Mouse (Mus musculus) CH12.LX (cell line): ENCODE measurements around the gene Zbtb20. TPM values are rescaled to one million over a fixed set of nuclear protein-coding genes. Genes with fewer than 3 reads are reported as not detected.

Experiments
- DNase-seq: peaks from one replicate; pipeline ENCODE4 v3.0.0-alpha.2; 2013; ENCODE audit errors: extremely low read depth
- H3K27ac ChIP-seq: 2 replicates; pipeline ENCODE4 v1.5.1; 2012; ENCODE audit warnings: low read depth, mild to moderate bottlenecking, control low read depth, moderate library complexity; ENCODE audit not compliant: insufficient read depth
- H3K27me3 ChIP-seq: replicated peaks from 2 replicates; pipeline ENCODE3; 2012; ENCODE audit warnings: inconsistent platforms
- H3K36me3 ChIP-seq, 2 experiments: replicated peaks in 1 of 2; 2 replicates each; pipeline versions ENCODE3 to v1.6.1; 2012; ENCODE audit warnings: inconsistent platforms in 1 of 2, low read length in 1 of 2, mild to moderate bottlenecking in 1 of 2, mixed read lengths in 1 of 2, moderate library complexity in 1 of 2; ENCODE audit not compliant: control insufficient read depth in 1 of 2, insufficient read depth in 1 of 2
- H3K4me1 ChIP-seq, 2 experiments: 2 replicates each; pipeline ENCODE4 v1.6.1; 2012; ENCODE audit warnings: inconsistent platforms in 1 of 2, moderate library complexity in 1 of 2; ENCODE audit not compliant: insufficient read depth in 2 of 2, control insufficient read depth in 1 of 2
- H3K4me2 ChIP-seq: 2 replicates; pipeline ENCODE4 v1.6.1; 2012; ENCODE audit warnings: low read depth, mild to moderate bottlenecking, control low read depth; ENCODE audit not compliant: poor library complexity, insufficient read depth, severe bottlenecking
- H3K4me3 ChIP-seq, 3 experiments: fragments of 150-350 bp in 1 of 3; sonication (generic) in 1 of 3; replicated peaks in 1 of 3; 2 replicates each; pipeline versions ENCODE3 to v1.5.1; 2011 to 2012; ENCODE audit warnings: low read depth in 2 of 3, low read length in 2 of 3, mild to moderate bottlenecking in 2 of 3, moderate library complexity in 2 of 3, control low read depth in 1 of 3, improper control_type of control experiment in 1 of 3, inconsistent platforms in 1 of 3, mixed read lengths in 1 of 3; ENCODE audit not compliant: poor library complexity in 1 of 3
- H3K79me2 ChIP-seq: replicated peaks from 2 replicates; pipeline ENCODE4 v1.6.1; 2012; ENCODE audit warnings: mild to moderate bottlenecking, moderate library complexity; ENCODE audit not compliant: control insufficient read depth, poor library complexity, insufficient read depth, severe bottlenecking; ENCODE audit errors: extremely low read depth
- H3K9ac ChIP-seq: 2 replicates; pipeline ENCODE4 v1.6.1; 2012; ENCODE audit warnings: low read depth, mild to moderate bottlenecking, control low read depth, moderate library complexity; ENCODE audit not compliant: insufficient read depth
- H3K9me3 ChIP-seq: replicated peaks from 2 replicates; pipeline ENCODE3; 2012; ENCODE audit warnings: low read length, inconsistent platforms, mixed read lengths
- BHLHE40 ChIP-seq: IDR thresholded peaks from 2 replicates; pipeline ENCODE4 v1.6.1; 2011; ENCODE audit warnings: mild to moderate bottlenecking, low read depth, low read length, improper control_type of control experiment
- CHD1 ChIP-seq: IDR thresholded peaks from 2 replicates; pipeline ENCODE4 v1.6.1; 2012; ENCODE audit warnings: low read depth, low read length, improper control_type of control experiment, inconsistent platforms
- CHD2 ChIP-seq: IDR thresholded peaks from 2 replicates; pipeline ENCODE4 v1.6.1; 2011; ENCODE audit warnings: low read length, improper control_type of control experiment
- CTCF ChIP-seq, 2 experiments: IDR thresholded peaks in 1 of 2; conservative IDR thresholded peaks in 1 of 2; 2 replicates each; pipeline ENCODE4 v1.5.1; 2011 to 2012; ENCODE audit warnings: low read depth in 2 of 2, low read length in 2 of 2, improper control_type of control experiment in 1 of 2, inconsistent platforms in 1 of 2, mild to moderate bottlenecking in 1 of 2, moderate library complexity in 1 of 2
- E2F4 ChIP-seq: IDR thresholded peaks from 2 replicates; pipeline ENCODE4 v1.6.1; 2011; ENCODE audit warnings: low read depth, low read length, improper control_type of control experiment; ENCODE audit not compliant: insufficient replicate concordance
- EP300 ChIP-seq: IDR thresholded peaks from 2 replicates; pipeline ENCODE4 v1.6.1; 2011; ENCODE audit warnings: low read length, improper control_type of control experiment
- GABPA ChIP-seq: IDR thresholded peaks from 2 replicates; pipeline ENCODE4 v1.6.1; 2012; ENCODE audit warnings: low read depth, low read length, improper control_type of control experiment, inconsistent platforms; ENCODE audit not compliant: insufficient replicate concordance
- HCFC1 ChIP-seq: IDR thresholded peaks from 2 replicates; pipeline ENCODE4 v1.6.1; 2012; ENCODE audit warnings: low read depth, mild to moderate bottlenecking, inconsistent platforms, low read length, improper control_type of control experiment
- JUN ChIP-seq: IDR thresholded peaks from 2 replicates; pipeline ENCODE4 v1.6.1; 2011; ENCODE audit warnings: low read depth, mild to moderate bottlenecking, low read length, improper control_type of control experiment, moderate library complexity; ENCODE audit not compliant: insufficient read depth
- MAZ ChIP-seq: IDR thresholded peaks from 2 replicates; pipeline ENCODE4 v1.6.1; 2012; ENCODE audit warnings: low read depth, mild to moderate bottlenecking, inconsistent platforms, low read length, improper control_type of control experiment, moderate library complexity
- MXI1 ChIP-seq: IDR thresholded peaks from 2 replicates; pipeline ENCODE4 v1.6.1; 2011; ENCODE audit warnings: mild to moderate bottlenecking, low read depth, low read length, improper control_type of control experiment
- MYC ChIP-seq: IDR thresholded peaks from 2 replicates; pipeline ENCODE4 v1.6.1; 2011; ENCODE audit warnings: low read depth, mild to moderate bottlenecking, improper control_type of control experiment, low read length
- NELFE ChIP-seq: IDR thresholded peaks from 2 replicates; pipeline ENCODE4 v1.6.1; 2011; ENCODE audit warnings: low read depth, low read length, improper control_type of control experiment
- PAX5 ChIP-seq: IDR thresholded peaks from 2 replicates; pipeline ENCODE4 v1.6.1; 2012; ENCODE audit warnings: low read length, inconsistent platforms, mixed read lengths
- POLR2A ChIP-seq: IDR thresholded peaks from 2 replicates; pipeline ENCODE4 v1.6.1; 2011; ENCODE audit warnings: low read depth, mild to moderate bottlenecking, improper control_type of control experiment, low read length
- USF2 ChIP-seq: conservative IDR thresholded peaks from 2 replicates; pipeline ENCODE4 v1.6.1; 2011; ENCODE audit warnings: low read depth, low read length, improper control_type of control experiment
- ZKSCAN1 ChIP-seq: IDR thresholded peaks from 2 replicates; pipeline ENCODE4 v1.6.1; 2012; ENCODE audit warnings: low read depth, inconsistent platforms, low read length, improper control_type of control experiment, borderline replicate concordance
- ZNF384 ChIP-seq: IDR thresholded peaks from 2 replicates; pipeline ENCODE4 v1.6.1; 2012; ENCODE audit warnings: low read depth, low read length, improper control_type of control experiment, inconsistent platforms
- dilution Hi-C: fragments of 300-500 bp; cut with MboI; formaldehyde crosslinking; loops from 2 replicates; pipeline ENCODE4 v1.14.3; 2020; ENCODE audit warnings: low sequenced_read_pairs; ENCODE audit not compliant: extremely low pct_unique_long_range_greater_than_20kb, extremely low pct_ligation_motif_present
- in situ Hi-C: fragments of 300-500 bp; cut with MboI; formaldehyde crosslinking; loops from 3 replicates; pipeline ENCODE4 v1.14.3; 2019; ENCODE audit warnings: low sequenced_read_pairs, low pct_ligation_motif_present, low pct_unique_long_range_greater_than_20kb, mixed read lengths
- polyA plus RNA-seq: library from polyadenylated mRNA; unstranded; fragments of >175 nt; gene quantifications from 2 replicates; pipeline ENCODE4 v1.2.1, GENCODE M21; 2012; ENCODE audit warnings: low read depth; ENCODE audit not compliant: insufficient read length
- total RNA-seq, 2 experiments: library from RNA; depleted of rRNA; stranded (reverse); fragments of 300-350 nt in 1 of 2; fragments of >200 nt in 1 of 2; gene quantifications; 2 replicates each; pipeline ENCODE4 v1.2.3; 2012 to 2014

Zbtb20 gene
- total and polyA plus RNA-seq, 3 experiments, result 24.9 to 58.0 (median 51.6) TPM

GRCm38 (mm10) chr16:42874910-42875851, 500 bp upstream of the Zbtb20 start (continued):
- peak; percentile 87 for TF ChIP-seq MAZ

DNA sequence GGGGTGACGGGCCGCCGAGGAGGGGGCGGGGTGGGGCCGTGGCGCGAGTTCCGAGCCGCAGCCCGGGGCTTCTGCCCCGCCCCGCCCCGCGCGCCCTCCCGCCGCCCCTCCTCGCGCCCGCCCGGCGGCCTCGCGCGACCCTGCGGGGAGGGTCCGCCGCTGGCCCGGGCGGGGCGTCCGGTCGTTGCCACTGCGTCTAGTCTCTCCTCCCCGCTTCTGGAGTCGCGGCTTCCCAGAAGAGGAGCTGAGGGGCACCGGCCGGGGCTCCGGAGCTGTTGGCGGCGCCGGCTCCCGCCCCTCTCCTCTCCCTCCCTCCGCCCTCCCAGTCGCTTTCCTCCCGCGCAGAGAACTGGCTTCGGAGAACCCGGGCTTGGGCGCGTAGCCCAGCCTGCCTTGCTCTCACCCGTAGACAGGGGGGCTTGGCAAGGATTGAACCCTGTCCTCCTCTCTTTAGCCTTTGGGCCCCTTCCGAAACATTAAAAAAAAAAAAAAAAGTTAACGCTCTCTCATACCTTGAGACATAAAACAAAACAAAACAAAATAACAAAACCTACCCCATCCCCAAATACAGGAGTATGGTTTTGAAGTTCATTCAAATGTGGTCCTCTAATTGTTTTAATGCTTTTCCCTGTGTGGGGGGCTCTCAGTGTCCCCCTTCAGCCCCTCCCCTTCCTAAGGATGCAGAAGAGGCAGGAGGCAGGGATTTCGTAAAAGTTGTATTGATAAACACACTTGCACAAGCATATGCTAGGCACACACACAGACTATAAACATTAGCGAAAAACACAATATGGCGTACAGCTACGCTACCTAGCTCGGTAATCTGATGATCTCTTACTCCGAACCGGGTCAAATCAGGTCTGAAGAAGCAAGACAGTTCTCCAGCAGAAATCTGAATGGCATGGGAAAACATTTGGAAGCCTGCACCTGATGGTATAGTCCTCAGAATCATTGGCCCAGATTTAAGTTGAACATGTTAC, 630 bp downstream of the Zbtb20 start:
- in situ Hi-C loops, result no loop called here
- H3K27ac ChIP-seq, result peak overlapping the region; percentile 64; the same call in 1 of the 2 replicates
- H3K4me3 ChIP-seq, result peak overlapping the region; percentile 52 to 86 (median 75)
- TF ChIP-seq POLR2A (peak; percentile 64), ZNF384 (peak; percentile 52; the same call in 1 of the 2 replicates), NELFE (0 out of 2 replicates have a peak, but pooled peaks have one; percentile 5), GABPA (no peak), MXI1 (no peak), CHD1 (0 out of 2 replicates have a peak, but pooled peaks have one; percentile 61), HCFC1 (no peak), CHD2 (0 out of 2 replicates have a peak, but pooled peaks have one; percentile 26), MAZ (peak; percentile 40; the same call in 1 of the 2 replicates), BHLHE40 (no peak; the same call in 1 of the 2 replicates)
- TF ChIP-seq, all 38 proteins: peak for 6
- DNase-seq, result peak; percentile 49
- Histone ChIP-seq H3K9me3 (no peaks in the 10 kb centered on the region), H3K27me3 (no peaks in the 10 kb centered on the region), H3K4me1 (peaks cover 0 to 18% of the 10 kb centered on the region in 2 experiments; a peak in 2 of 4 replicates), H3K79me2 (no peaks in the 10 kb centered on the region; the same call in 1 of the 2 replicates), H3K4me2 (peak overlapping the region; percentile 100), H3K9ac (peak overlapping the region; percentile 99), H3K36me3 (no peaks in the 10 kb centered on the region)
- dilution Hi-C loops, result no loop called here

GRCm38 (mm10) chr16:42880046-42880445, 4.4 kb downstream of the Zbtb20 start:
- Histone ChIP-seq H3K27me3 (no peaks in the 10 kb centered on the region), H3K9ac (no peak overlapping the region), H3K4me2 (no peak overlapping the region), H3K36me3 (no peaks in the 10 kb centered on the region), H3K9me3 (no peaks in the 10 kb centered on the region), H3K27ac (no peak overlapping the region), H3K4me1 (peaks cover 0 to 4% of the 10 kb centered on the region in 2 experiments; a peak in 1 of 4 replicates)
- dilution Hi-C loops, result no loop called here
- no peak for DNase-seq
- TF ChIP-seq PAX5 (no peak), JUN (no peak), EP300 (no peak), USF2 (no peak), E2F4 (no peak), ZKSCAN1 (no peak), MYC (no peak), CTCF (conservative IDR thresholded peaks at IDR 0.05 in 1 of 2, IDR thresholded peaks at IDR 0.05 in 1 of 2; ENCODE audit: low read depth in 2 of 2, low read length in 2 of 2) (no peak), ZNF384 (no peak), POLR2A (no peak), MAZ (no peak)
- TF ChIP-seq, all 38 proteins: peak for 0
- in situ Hi-C loops, result no loop called here
- no peaks in the 10 kb centered on the region; the same call in 1 of the 2 replicates for H3K79me2 ChIP-seq
- H3K4me3 ChIP-seq, result no peak overlapping the region
